Mouse (Mus musculus) NIH3T3 (cell line): ENCODE results near the gene Olfr963.
"Not testable (repeated sequence)": the region's sequence is repeated elsewhere in the genome, so short reads cannot be mapped to it uniquely, and the experiment has no call there.

Source experiments
- DNase-seq: peaks from one replicate; pipeline ENCODE4 v3.0.0-alpha.2; 2012; ENCODE audit warnings: low read depth

Gene Olfr963

DNA sequence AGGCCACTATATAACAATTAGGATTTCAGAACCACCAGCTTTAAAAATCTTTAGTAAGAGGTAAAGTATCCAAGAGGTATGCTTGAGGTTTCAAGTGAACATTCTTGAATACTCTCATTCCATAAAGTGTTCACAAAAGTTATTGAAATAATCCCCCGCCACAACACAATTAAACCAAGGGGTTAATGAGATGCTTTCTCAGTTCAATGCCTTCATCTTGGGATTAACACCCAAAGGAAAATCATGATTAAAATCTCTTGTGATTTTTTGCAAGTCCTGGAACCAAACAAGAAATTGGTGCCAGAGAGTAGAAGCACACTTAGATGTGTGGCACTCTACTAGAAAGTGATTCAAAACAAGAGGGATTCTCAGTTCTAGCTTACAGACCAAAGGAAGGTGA is at the start of gene Olfr963:
Gene Olfr963, plus strand, starts transcription at position 301 of the 400 bp plus-strand sequence.
- DNase-seq, result no peak

DNA sequence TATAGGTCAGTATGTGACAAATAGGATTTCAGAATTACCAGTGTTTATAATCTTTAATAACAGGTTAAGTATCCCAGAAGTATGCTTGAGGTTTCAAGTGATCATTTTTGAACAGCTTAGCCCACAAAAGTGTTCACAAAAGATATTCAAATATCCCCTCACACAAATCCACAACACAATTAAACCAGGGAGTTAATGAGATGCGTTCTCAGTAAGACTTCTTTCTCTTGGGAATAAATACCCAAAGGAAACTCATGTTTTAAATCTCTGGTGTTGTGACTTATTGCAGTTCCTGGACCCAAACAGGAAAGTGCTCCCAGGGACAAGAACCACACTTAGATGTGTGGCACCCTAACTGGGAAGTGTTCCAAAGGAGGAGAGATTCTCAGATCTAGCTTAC is 45.9 kb upstream of the Olfr963 start, which contains the start of gene Olfr960:
Gene Olfr960, plus strand, starts transcription at position 301 of the 400 bp plus-strand sequence.
- no peak for DNase-seq

- no peak for DNase-seq
These were observed 43.2 kb upstream of the Olfr963 start for GRCm38 (mm10) chr9:39623783-39624182.

GRCm38 (mm10) chr9:39624711-39625110 is 42.3 kb upstream of the Olfr963 start:
- DNase-seq, result no peak

DNA sequence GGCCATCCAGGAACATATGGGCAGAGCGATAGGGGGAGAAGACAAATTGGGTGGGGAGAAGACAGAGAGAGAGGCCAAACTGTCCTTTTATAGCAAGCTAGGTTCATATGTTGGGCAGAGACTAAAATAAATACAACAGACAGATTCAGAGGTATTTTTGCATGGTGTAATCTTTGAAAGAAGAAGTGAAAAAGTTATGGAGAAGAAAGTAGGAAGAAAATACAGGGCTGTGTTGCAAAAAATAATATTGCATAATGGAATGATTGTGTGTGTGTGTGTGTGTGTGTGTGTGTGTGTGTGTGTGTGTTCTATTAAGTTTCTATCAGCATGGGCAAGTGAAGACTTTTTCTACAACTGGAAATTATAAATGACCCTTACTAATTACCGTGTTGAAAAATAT is 37.9 kb upstream of the Olfr963 start:
- no peak for DNase-seq

GRCm38 (mm10) chr9:39633913-39634594 is 33.0 kb upstream of the Olfr963 start:
- no peak for DNase-seq

DNA sequence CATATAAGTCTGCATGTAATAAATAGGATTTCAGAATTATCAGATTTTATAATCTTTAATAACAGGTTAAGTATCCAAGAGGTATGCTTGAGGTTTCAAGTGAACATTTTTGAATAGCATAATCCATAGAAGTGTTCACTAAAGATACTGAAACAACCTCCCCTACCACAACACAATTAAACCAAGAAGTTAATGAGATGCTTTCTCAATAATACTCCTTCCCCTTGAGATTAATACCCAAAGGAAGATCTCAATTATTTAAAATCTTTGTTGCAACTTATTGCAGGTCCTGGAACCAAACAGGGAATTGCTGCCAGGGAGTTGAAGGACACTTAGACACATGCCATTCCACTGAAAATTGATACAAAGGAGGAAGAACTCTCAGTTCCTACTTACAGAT is 22.2 kb upstream of the Olfr963 start, which contains the start of gene Olfr961:
Gene Olfr961, plus strand, starts transcription at position 301 of the 400 bp plus-strand sequence.
- DNase-seq, result no peak

GRCm38 (mm10) chr9:39647382-39647781 is 19.6 kb upstream of the Olfr963 start:
- DNase-seq, result no peak

GRCm38 (mm10) chr9:39654756-39655396 is 12.1 kb upstream of the Olfr963 start:
- no peak for DNase-seq

DNA sequence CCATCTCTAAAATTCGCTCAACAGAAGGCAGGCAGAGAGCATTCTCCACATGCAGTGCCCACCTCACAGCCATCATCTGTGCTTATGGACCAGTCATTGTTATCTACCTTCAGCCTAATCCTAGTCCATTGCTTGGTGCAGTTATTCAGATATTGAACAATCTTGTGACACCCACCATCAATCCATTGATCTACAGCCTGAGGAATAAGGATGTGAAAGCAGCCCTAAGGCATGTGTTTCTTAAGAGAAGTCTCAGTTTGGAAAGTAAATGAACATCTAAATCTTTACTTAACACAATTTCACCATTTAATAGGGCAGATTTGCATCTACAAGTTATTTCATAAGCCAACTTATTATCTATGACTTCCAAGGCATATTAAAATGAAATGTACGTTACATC is 2.7 kb downstream of the Olfr963 start:
- DNase-seq, result no peak

DNA sequence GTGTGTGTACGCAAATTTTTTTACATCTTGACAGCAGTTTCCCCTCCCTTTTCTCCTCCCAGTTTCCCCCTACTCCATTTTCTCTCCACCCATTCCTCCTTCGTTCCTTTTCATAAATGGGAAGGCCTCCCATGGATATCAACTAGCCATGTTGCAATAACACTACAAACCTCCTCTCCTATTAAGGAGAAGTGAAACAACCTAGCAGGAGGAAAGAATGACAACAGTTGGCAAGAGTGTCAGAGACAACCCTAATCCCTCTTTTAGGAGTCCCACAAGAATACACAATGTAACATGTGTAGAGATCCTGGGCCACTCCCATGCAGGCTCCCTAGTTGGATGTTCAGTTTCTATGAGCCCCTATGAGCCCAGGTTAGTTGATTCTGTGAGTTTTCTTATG is 7.8 kb downstream of the Olfr963 start:
- DNase-seq, result no peak

GRCm38 (mm10) chr9:39678557-39678956 is 11.6 kb downstream of the Olfr963 start:
- no peak for DNase-seq

DNA sequence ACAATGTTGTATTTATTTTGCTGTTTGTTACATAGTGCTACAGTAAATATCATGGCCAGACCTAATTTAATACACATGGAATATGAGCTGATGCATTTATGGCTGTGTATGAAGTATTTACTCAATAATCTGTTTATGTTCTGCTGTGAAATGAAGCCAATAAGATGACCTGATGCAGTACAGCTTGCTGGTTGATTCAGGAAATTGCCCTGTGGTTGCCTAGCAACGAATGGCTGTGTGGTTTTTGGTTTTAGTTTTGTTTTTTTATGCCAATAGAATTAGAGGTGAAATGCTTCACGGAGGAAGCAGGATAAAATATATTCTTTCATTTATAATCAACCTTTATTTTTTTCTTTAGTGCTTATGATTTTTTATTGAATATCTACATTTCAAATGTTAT is 12.3 kb downstream of the Olfr963 start:
- peak; percentile 1 for DNase-seq

DNA sequence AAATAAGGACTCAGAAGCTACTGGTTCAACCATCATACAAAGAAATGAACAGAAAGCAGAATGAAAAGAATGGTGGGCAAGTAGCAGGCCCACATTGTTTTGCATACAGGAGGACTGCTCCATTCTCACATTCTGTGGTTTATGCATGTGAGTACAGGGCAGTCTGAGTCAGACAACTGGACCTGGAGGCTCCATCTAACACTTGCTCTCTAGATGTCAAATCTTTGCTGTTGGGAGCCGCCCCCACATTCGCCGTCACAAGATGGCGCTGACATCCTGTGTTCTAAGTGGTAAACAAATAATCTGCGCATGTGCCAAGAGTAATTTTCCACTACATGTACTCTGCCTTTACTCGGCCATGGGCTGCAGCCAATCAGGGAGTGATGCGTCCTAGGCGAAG is 34.1 kb downstream of the Olfr963 start:
- DNase-seq, result not testable (repeated sequence)

GRCm38 (mm10) chr9:39707017-39707416 is 40.0 kb downstream of the Olfr963 start, which contains the start of gene Olfr149:
TSS of gene Olfr149 (minus strand) at chr9:39707117.
- DNase-seq, result no peak

DNA sequence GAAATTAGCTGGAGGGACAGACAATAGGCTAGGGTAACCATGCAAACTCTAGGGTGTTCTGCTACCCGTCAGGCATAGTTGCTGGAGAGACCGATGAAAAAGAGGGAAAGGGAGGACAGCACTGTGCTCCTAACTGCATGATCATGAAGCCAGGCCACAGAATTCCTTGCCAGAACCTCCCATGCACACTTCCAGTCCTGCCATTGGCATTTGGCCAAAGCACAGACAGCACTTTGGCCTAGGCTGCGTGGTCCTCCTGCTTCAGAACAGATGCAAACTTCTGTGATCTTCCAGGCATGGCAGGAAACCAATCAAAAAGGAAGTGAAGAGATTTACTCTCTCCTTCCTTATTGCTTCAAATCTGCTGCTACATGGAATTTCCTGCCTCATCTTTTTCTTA is 42.0 kb downstream of the Olfr963 start:
- DNase-seq, result peak; percentile 1

- no peak for DNase-seq
These were observed 44.0 kb downstream of the Olfr963 start, which contains the start of gene Olfr965 for GRCm38 (mm10) chr9:39711053-39711452. TSS of gene Olfr965 (plus strand) at chr9:39711353.
